Mouse (Mus musculus) hindbrain, postnatal 0 days (tissue): ENCODE data around the gene Agbl3. TPM values are rescaled to one million over a fixed set of nuclear protein-coding genes. Genes with fewer than 3 reads are reported as not detected.

ENCODE experiments used
- ATAC-seq: fragments of 200-750 bp; cut with Nextera tagmentation; 2 replicates; pipeline ENCODE4 v1.8.0; 2017; ENCODE audit warnings: mild to moderate bottlenecking, moderate TSS enrichment, moderate library complexity
- DNase-seq: peaks from one replicate; pipeline ENCODE4 v3.0.0-alpha.2; 2015; ENCODE audit warnings: low spot score
- H3K27ac ChIP-seq: fragments of 300-500 bp; sonication (generic); 2 replicates; pipeline ENCODE4 v1.5.1; 2014; ENCODE audit warnings: mild to moderate bottlenecking
- H3K27me3 ChIP-seq: fragments of 300-500 bp; sonication (generic); 2 replicates; pipeline ENCODE4 v1.6.1; 2014; ENCODE audit warnings: low read length, mixed read lengths; ENCODE audit not compliant: insufficient read depth
- H3K36me3 ChIP-seq: fragments of 300-500 bp; sonication (generic); 2 replicates; pipeline ENCODE4 v1.6.1; 2014; ENCODE audit warnings: low read length, mixed read lengths; ENCODE audit not compliant: insufficient read depth
- H3K4me1 ChIP-seq: fragments of 300-500 bp; sonication (generic); 2 replicates; pipeline ENCODE4 v1.6.1; 2014; ENCODE audit warnings: antibody characterized with exemption, low read length, mixed read lengths; ENCODE audit not compliant: insufficient read depth
- H3K4me2 ChIP-seq: fragments of 300-500 bp; sonication (generic); 2 replicates; pipeline ENCODE4 v1.6.1; 2014; ENCODE audit warnings: low read depth, mild to moderate bottlenecking, low read length, moderate library complexity, mixed read lengths
- H3K4me3 ChIP-seq: fragments of 300-500 bp; sonication (generic); 2 replicates; pipeline ENCODE4 v1.5.1; 2014; ENCODE audit warnings: low read length
- H3K9ac ChIP-seq: fragments of 300-500 bp; sonication (generic); replicated peaks from 2 replicates; pipeline ENCODE4 v1.6.1; 2014; ENCODE audit warnings: mild to moderate bottlenecking, low read length, moderate library complexity, mixed read lengths
- H3K9me3 ChIP-seq: fragments of 300-500 bp; sonication (generic); 2 replicates; pipeline ENCODE4 v1.6.1; 2016; ENCODE audit warnings: low read length, mixed read lengths
- CTCF ChIP-seq: IDR thresholded peaks from 2 replicates; pipeline ENCODE4 v1.5.1; 2016; ENCODE audit warnings: antibody characterized with exemption, control low read depth, low read depth
- WGBS: fragments of 180-500 bp; shearing (Covaris S2); extraction: QIAGEN DNeasy Blood & Tissue Kit; methylation state at CpG from one replicate; pipeline ENCODE4 v1.1.7; 2014; 5-methylcytosine and 5-hydroxymethylcytosine counted together
- polyA plus RNA-seq: library from polyadenylated mRNA; unstranded; fragments of >200 nt; fragmentation: Nextera tagmentation; extraction: Ambion mirVana; gene quantifications from 2 replicates; pipeline ENCODE4 v1.2.1, GENCODE M21; 2015
- total RNA-seq: library from RNA; depleted of rRNA; stranded (reverse); fragments of >200 nt; gene quantifications from 2 replicates; pipeline ENCODE4 v1.2.3, GENCODE M21; 2014

The Agbl3 gene
- total and polyA plus RNA-seq, 2 experiments from 2014 or later, result 13.2 to 21.5 TPM

DNA sequence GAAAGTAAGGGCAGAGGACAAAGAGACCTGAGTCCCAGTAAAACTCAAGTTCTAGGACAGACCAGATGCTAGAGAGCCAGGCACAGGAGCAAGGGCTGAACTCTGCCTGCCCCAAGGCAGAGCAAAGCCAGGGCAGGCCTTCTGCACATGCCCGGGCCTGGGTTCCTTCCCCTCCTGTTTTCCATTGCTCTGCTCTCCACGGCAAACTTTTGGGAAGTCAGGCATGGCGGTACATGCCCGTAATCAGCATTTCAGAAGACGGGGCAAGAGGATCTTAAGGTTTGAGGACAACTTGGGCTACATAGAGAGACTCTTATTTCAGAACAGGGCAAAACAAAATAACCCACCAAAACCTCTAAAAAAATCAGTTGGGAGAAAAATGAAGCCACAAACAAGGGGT, 89.9 kb downstream of the Agbl3 start:
- TF ChIP-seq CTCF, result no peak
- DNase-seq (no peak), ATAC-seq (no peak)
- 79% methylated on average over 5 of the region's 5 CpGs for WGBS
- Histone ChIP-seq H3K4me3 (no peak overlapping the region), H3K27ac (no peak overlapping the region), H3K27me3 (no peaks in the 10 kb centered on the region), H3K36me3 (no peaks in the 10 kb centered on the region), H3K9me3 (no peaks in the 10 kb centered on the region), H3K4me2 (no peak overlapping the region), H3K9ac (no peak overlapping the region), H3K4me1 (no peaks in the 10 kb centered on the region)

DNA sequence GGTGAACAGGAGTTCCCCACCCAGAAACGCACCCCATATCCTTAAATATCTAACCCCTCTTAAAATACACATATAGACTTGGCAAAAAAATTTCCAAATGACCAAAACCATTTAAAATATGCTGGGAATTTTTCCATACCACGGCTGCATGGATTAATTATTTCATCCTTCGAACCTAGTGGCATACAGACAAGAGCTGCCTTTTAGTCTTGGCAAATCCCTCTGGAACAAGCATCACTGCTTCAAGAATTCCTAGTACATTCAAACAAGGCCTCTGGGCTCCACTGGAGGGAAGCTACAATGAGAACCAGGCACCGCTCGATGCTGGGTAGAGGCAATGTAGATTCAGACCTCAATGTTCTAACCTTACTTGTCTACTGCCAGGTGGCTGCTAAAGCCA, 90.5 kb downstream of the Agbl3 start:
- no peak overlapping the region for H3K9ac ChIP-seq
- DNase-seq (no peak), ATAC-seq (no peak)
- H3K9me3 ChIP-seq, result no peaks in the 10 kb centered on the region
- TF ChIP-seq CTCF, result no peak
- H3K4me1 ChIP-seq, result no peaks in the 10 kb centered on the region
- H3K4me2 ChIP-seq, result no peak overlapping the region
- H3K4me3 ChIP-seq, result no peak overlapping the region
- H3K27ac ChIP-seq, result no peak overlapping the region
- 77% methylated on average over 5 of the region's 5 CpGs for WGBS
- H3K27me3 ChIP-seq, result no peaks in the 10 kb centered on the region
- no peaks in the 10 kb centered on the region for H3K36me3 ChIP-seq

DNA sequence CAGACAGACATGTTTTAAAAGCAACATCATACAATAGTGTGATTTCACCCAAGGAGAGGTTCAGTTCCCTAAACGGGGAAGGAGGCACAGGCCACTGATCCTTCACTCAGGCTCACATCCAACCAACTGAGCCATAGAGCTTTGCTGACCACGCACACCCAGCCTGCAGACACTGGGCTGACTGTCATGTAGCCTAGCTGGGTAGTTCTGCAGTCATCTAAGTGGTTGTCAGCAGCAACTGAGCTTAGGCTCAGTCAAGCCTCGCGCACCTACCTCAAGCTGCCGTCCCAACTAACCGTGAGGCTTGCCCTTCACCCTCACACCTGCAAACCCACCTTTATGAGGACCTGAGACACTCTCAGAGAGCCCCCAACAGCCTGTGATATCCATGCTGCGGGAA, 91.7 kb downstream of the Agbl3 start:
- H3K4me1 ChIP-seq, result peaks cover 5% of the 10 kb centered on the region
- DNase-seq (no peak), ATAC-seq (no peak)
- H3K9ac ChIP-seq, result no peak overlapping the region
- H3K36me3 ChIP-seq, result no peaks in the 10 kb centered on the region
- H3K4me3 ChIP-seq, result no peak overlapping the region
- no peak for TF ChIP-seq CTCF
- no peaks in the 10 kb centered on the region for H3K27me3 ChIP-seq
- no peak overlapping the region for H3K27ac ChIP-seq
- H3K4me2 ChIP-seq, result no peak overlapping the region
- no peaks in the 10 kb centered on the region for H3K9me3 ChIP-seq
- 91% methylated on average over 7 of the region's 7 CpGs for WGBS

DNA sequence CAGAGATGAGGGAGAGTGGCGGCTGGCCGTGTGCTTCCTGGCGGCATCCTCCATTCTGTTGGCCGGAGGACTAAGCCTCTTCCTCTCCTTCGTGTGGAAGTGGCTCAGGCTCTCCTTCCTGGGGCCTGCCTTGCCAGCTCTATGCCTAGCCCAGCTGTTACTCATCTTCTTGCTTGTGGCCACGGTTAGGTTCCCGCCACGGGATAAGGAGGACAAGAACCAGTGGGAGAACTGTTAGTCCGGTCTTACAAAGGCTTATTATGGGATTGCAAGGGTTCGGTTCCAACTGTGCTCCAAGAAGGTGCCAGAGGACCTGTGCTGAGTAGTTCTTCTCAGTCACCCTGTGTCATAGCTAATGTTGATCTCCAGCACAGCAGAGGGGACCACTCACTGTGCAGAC, 92.6 kb downstream of the Agbl3 start:
- no peaks in the 10 kb centered on the region for H3K36me3 ChIP-seq
- peaks cover 6% of the 10 kb centered on the region for H3K4me1 ChIP-seq
- no peak overlapping the region for H3K4me2 ChIP-seq
- ATAC-seq (no peak), DNase-seq (no peak)
- no peak overlapping the region for H3K9ac ChIP-seq
- H3K9me3 ChIP-seq, result no peaks in the 10 kb centered on the region
- WGBS, result 88% methylated on average over 10 of the region's 10 CpGs
- no peak overlapping the region for H3K4me3 ChIP-seq
- no peak for TF ChIP-seq CTCF
- H3K27me3 ChIP-seq, result no peaks in the 10 kb centered on the region
- H3K27ac ChIP-seq, result no peak overlapping the region

DNA sequence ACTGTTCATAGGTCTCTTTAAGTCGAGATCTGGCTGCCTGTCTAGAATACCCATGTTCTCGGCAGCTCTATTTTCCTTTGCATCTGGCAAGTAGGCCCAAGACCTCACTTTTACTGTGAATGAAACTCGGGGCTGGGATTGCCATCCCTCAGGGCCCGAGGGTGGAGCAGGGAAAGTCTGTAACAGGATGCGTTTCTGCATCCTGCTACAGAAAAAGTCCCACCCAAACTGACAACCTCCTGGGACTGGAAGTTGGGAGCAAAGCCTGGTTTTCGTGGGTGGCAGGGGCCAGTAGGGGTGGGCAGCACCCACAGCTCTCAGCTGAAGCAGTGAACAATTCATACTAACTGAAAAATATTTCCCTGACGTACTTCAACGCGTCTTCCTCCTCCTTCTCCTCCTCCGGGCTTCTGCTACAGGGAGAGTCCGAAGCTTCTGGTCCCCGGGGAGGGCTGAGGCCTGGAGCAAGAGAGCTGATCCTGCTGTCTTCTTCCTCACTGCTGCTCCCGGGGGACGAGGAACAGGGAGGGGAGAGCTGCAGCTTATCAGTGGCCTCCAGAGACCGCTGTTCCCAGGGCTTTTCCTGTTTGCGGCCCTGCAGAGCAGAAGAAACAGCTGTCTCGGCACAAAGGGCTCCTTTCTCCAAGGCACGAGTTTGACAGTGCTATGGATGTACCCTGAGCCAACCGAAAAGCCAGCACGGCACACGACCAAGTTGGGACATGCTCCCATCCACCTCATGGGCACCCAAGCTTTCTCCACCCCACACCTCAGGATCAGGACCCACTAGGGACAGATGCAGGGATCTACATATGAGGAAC, 94.1 kb downstream of the Agbl3 start:
- 0 out of 2 replicates have a peak, but pooled peaks have one; percentile 8 for TF ChIP-seq CTCF
- Histone ChIP-seq H3K9ac (no peak overlapping the region), H3K9me3 (no peaks in the 10 kb centered on the region), H3K36me3 (no peaks in the 10 kb centered on the region), H3K27ac (peak overlapping the region; percentile 20; the same call in 1 of the 2 replicates), H3K4me2 (no peak overlapping the region), H3K4me1 (peaks cover 11% of the 10 kb centered on the region), H3K4me3 (no peak overlapping the region), H3K27me3 (no peaks in the 10 kb centered on the region)
- ATAC-seq, result no peak
- 76% methylated on average over 21 of the region's 21 CpGs for WGBS
- DNase-seq, result no peak

DNA sequence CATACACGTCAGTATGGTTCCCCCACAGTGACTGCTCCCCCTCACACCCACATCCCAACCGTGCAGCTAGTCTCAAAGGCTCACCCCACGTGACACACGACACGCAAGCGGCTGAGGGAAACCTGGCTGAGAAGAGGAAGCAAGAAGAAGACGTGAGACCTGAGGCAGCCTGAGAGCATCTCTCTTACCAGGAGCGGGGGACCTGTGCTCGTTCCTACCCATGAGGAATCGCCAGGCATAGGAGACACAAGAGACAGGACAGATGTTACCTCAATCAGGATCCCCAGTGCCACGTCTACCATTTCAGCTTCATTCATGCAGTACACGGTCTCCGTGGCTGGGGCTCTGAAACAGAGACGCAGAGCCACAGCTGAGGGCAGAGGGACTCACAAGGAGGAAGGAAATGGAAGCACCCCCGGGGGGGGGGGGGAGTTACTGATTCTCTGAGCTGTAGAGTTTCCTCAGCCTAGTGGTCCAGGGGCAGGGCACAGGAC, 95.1 kb downstream of the Agbl3 start:
- DNase-seq, result no peak
- H3K9ac ChIP-seq, result no peak overlapping the region
- 85% methylated on average over 15 of the region's 15 CpGs for WGBS

More for the DNA sequence above, 95.1 kb downstream of the Agbl3 start:
- no peak for ATAC-seq
- Histone ChIP-seq H3K27me3 (no peaks in the 10 kb centered on the region), H3K4me1 (peaks cover 11% of the 10 kb centered on the region), H3K9me3 (no peaks in the 10 kb centered on the region), H3K36me3 (no peaks in the 10 kb centered on the region; the same call in 1 of the 2 replicates), H3K4me3 (no peak overlapping the region), H3K27ac (no peak overlapping the region), H3K4me2 (no peak overlapping the region)
- no peak for TF ChIP-seq CTCF
